Mouse (Mus musculus) kidney, adult 2 months (tissue): ENCODE measurements at regions not wholly inside any gene's neighbourhood (a gene's known extent, or its start where the extent isn't known, plus 50 kb on each side); places are given as distances from the start of the nearest gene placed in this dataset.

Experiments used
- DNase-seq: peaks from one replicate; pipeline ENCODE4 v3.0.0; 2021
- H3K27ac ChIP-seq: fragments of 200-500 bp; 2 replicates; pipeline ENCODE4 v1.5.1; 2012; ENCODE audit warnings: low read depth, low read length, control low read depth, inconsistent platforms; ENCODE audit not compliant: insufficient read depth
- H3K27me3 ChIP-seq: fragments of 200-500 bp; replicated peaks from 2 replicates; pipeline ENCODE4 v1.6.1; 2012; ENCODE audit warnings: mild to moderate bottlenecking, moderate library complexity, low read length, inconsistent platforms; ENCODE audit not compliant: control insufficient read depth, insufficient read depth
- H3K36me3 ChIP-seq: fragments of 200-500 bp; 2 replicates; pipeline ENCODE4 v1.6.1; 2012; ENCODE audit warnings: mild to moderate bottlenecking, moderate library complexity, low read length, inconsistent platforms; ENCODE audit not compliant: control insufficient read depth, insufficient read depth
- H3K4me1 ChIP-seq: fragments of 200-500 bp; 2 replicates; pipeline ENCODE4 v1.6.1; 2011; ENCODE audit warnings: low read length; ENCODE audit not compliant: control insufficient read depth, insufficient read depth
- H3K4me3 ChIP-seq: fragments of 200-500 bp; 2 replicates; pipeline ENCODE4 v1.5.1; 2011; ENCODE audit warnings: mild to moderate bottlenecking, low read depth, low read length, control low read depth; ENCODE audit not compliant: insufficient read depth
- CTCF ChIP-seq: fragments of 200-500 bp; conservative IDR thresholded peaks from 2 replicates; pipeline ENCODE4 v1.5.1; 2011; ENCODE audit warnings: low read depth, mild to moderate bottlenecking, control low read depth, low read length, moderate library complexity, mixed read lengths; ENCODE audit not compliant: insufficient read depth, insufficient read length
- POLR2A ChIP-seq: fragments of 200-500 bp; IDR thresholded peaks from one replicate; pipeline ENCODE4 v1.6.1; 2011; ENCODE audit warnings: low read depth, low read length, control low read depth
- WGBS: fragments of 180-500 bp; shearing (Covaris S2); methylation state at CpG from one replicate; pipeline ENCODE4 v1.1.7; 2018; 5-methylcytosine and 5-hydroxymethylcytosine counted together

GRCm38 (mm10) chr5:40714497-40715128 is 959.3 kb upstream of the Hs3st1 start:
- no peak for DNase-seq
- 75% methylated on average over 3 of the region's 3 CpGs for WGBS
- Histone ChIP-seq H3K27ac (no peak overlapping the region), H3K4me1 (no peaks in the 10 kb centered on the region), H3K36me3 (no peaks in the 10 kb centered on the region), H3K27me3 (no peaks in the 10 kb centered on the region; the same call in 1 of the 2 replicates), H3K4me3 (no peak overlapping the region)
- TF ChIP-seq CTCF (no peak), POLR2A (no peak)

- no peak for DNase-seq
- WGBS, result 77% methylated on average over 5 of the region's 5 CpGs
- no peaks in the 10 kb centered on the region for H3K4me1 ChIP-seq
- H3K4me3 ChIP-seq, result no peak overlapping the region
- no peak for TF ChIP-seq POLR2A
- no peak for TF ChIP-seq CTCF
- H3K36me3 ChIP-seq, result no peaks in the 10 kb centered on the region
- no peaks in the 10 kb centered on the region for H3K27me3 ChIP-seq
- no peak overlapping the region for H3K27ac ChIP-seq
Observed at GRCm38 (mm10) chr5:40701651-40702050, 946.4 kb upstream of the Hs3st1 start.

GRCm38 (mm10) chr5:40697517-40698298 is 942.4 kb upstream of the Hs3st1 start:
- Histone ChIP-seq H3K4me3 (no peak overlapping the region), H3K27me3 (no peaks in the 10 kb centered on the region), H3K36me3 (no peaks in the 10 kb centered on the region), H3K4me1 (no peaks in the 10 kb centered on the region), H3K27ac (no peak overlapping the region)
- no peak for TF ChIP-seq POLR2A
- no peak for TF ChIP-seq CTCF
- DNase-seq, result no peak
- 81% methylated on average over 3 of the region's 3 CpGs for WGBS
